Mouse (Mus musculus) yolk sac, embryonic 10.5 days (tissue): ENCODE data around the gene Cdip1.
"Not testable (repeated sequence)": the region's sequence is repeated elsewhere in the genome, so short reads cannot be mapped to it uniquely, and the experiment has no call there.

Experiments
- DNase-seq: peaks from one replicate; pipeline ENCODE4 v3.0.0-alpha.2; 2017; ENCODE audit warnings: low spot score

Gene Cdip1

GRCm38 (mm10) chr16:4789810-4790559 lies at the start of gene Cdip1:
Gene Cdip1, minus strand, starts transcription at chr16:4790292.
- DNase-seq: peak; percentile 96

- no peak for DNase-seq
Measured at GRCm38 (mm10) chr16:4839552-4839951, 49.5 kb upstream of the Cdip1 start.

DNA sequence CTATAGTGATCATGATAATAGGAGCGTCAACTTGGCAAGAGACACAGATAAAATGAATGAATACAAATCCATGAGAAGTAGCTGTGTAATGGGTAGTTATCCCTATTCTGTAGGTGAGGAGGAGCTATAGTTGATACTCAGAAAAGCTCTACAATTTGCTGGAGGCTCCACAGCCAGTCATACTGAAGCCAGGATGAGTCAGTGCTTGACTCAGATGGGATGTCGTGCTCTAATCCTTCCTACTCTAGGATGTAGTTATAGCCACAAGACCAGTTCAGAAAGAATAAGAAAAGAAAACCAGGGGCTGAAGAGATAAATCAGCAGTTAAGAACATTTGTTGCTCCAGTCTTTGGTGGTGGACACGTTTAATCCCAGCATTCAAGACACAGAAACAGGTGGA lies 47.5 kb upstream of the Cdip1 start:
- DNase-seq: no peak

- no peak for DNase-seq
Measured at GRCm38 (mm10) chr16:4835191-4835590, 45.1 kb upstream of the Cdip1 start, which contains the start of gene 4930562C15Rik. Gene 4930562C15Rik, plus strand, starts transcription at chr16:4835416.

GRCm38 (mm10) chr16:4833858-4834257 lies 43.8 kb upstream of the Cdip1 start:
- no peak for DNase-seq

- DNase-seq: no peak
Measured at GRCm38 (mm10) chr16:4831650-4832419, 41.7 kb upstream of the Cdip1 start.

- DNase-seq: no peak
Measured at GRCm38 (mm10) chr16:4829271-4829900, 39.3 kb upstream of the Cdip1 start.

- DNase-seq: no peak
Measured at GRCm38 (mm10) chr16:4827639-4828038, 37.5 kb upstream of the Cdip1 start.

GRCm38 (mm10) chr16:4824466-4824865 lies 34.4 kb upstream of the Cdip1 start:
- DNase-seq: not testable (repeated sequence)

DNA sequence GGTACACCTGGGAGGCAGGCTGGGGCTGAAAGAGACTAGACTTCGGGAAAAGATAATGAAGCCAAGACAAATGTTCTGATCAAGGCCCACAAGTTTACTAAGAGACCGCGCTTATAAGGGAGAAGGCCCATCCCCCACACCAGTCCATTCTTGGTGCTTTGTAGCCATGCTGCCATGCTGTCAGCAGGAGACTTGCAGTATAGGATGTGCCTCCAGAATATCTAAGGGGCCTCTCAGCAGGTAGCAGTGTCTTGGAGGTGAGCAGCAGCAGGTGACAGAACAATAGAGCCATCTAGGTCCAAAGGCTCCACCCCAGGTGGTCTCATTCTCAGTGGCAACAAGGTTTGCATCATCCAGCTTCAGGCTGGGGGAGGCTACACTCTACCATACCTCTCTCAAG lies 28.3 kb upstream of the Cdip1 start:
- no peak for DNase-seq

GRCm38 (mm10) chr16:4796631-4797030 lies 6.5 kb upstream of the Cdip1 start:
- no peak for DNase-seq

DNA sequence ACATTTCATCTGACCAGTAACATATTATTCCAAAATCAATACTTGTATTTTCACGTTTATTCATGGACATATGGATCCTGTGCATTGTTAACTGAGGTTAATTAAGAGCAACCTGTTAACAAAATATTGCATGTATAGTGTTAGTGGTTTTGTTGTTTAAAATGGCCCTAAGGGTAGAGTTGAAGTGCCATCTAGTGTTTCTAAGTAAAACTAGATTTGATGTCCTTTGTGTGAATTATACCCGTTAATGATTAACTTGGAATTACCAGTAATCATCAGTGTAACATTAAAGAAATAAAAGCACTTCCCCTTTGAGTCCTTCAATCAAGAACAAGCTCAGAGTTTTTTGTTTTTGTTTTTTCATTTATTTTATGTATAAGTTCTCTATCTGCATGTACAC lies 1.2 kb upstream of the Cdip1 start:
- no peak for DNase-seq

GRCm38 (mm10) chr16:4789311-4789768 lies 752 bp downstream of the Cdip1 start:
- no peak for DNase-seq

GRCm38 (mm10) chr16:4788176-4788575 lies 1.9 kb downstream of the Cdip1 start:
- no peak for DNase-seq

DNA sequence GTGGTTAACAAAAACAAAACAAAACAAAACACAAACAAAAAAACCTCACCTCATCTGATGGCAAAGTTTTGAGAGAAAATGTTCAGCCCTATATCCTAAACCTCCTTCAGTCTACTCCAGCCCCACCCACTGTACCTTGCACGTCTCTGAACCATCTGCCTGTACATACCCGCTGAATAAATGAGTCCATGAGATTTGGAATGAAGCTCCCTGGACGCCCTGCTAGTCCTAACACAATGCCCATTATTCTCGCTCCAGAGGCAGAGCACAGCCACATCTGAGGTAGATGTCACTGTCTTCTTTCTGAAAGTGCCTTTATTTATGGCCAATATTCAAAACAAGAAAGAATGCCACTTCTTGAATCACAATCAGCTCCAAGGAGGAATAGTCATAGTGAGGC lies 4.4 kb downstream of the Cdip1 start:
- DNase-seq: no peak

GRCm38 (mm10) chr16:4782515-4782914 lies 7.6 kb downstream of the Cdip1 start:
- DNase-seq: no peak

- no peak for DNase-seq
Measured at GRCm38 (mm10) chr16:4781524-4782196, 8.4 kb downstream of the Cdip1 start.

GRCm38 (mm10) chr16:4778940-4779339 lies 11.2 kb downstream of the Cdip1 start:
- no peak for DNase-seq

DNA sequence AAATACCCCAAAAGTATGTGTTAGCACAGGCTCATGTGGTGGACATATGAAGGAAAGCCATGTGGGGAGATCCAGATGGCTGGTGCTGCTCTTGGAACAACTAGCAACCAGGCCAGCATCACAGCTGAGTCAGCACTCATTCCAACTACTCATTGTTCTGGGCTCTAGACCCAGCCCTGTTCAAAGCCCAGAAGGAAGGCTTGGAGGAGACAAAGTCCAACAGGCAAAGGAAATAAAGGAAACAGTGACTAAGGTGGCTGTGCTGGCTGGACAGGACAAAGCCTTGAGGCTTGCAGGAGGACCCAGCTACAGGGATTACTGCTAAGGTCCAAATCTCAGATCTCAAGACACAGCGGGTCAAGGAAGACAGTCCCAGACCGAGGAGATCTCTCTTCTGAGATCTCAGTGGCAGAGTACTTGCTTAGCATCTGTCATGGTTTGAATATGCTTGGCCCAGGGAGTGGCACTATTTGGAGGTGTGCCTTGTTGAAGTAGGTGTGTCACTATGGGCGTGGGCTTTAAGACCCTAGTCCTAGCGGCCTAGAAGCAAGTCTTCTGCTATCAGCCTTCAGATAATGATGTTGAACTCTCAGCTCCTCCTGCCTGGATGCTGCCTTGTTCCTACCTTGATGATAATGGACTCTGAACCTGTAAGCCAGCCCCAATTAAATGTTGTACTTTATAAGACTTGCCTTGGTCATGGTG lies 12.0 kb downstream of the Cdip1 start:
- peak; percentile 70 for DNase-seq

DNA sequence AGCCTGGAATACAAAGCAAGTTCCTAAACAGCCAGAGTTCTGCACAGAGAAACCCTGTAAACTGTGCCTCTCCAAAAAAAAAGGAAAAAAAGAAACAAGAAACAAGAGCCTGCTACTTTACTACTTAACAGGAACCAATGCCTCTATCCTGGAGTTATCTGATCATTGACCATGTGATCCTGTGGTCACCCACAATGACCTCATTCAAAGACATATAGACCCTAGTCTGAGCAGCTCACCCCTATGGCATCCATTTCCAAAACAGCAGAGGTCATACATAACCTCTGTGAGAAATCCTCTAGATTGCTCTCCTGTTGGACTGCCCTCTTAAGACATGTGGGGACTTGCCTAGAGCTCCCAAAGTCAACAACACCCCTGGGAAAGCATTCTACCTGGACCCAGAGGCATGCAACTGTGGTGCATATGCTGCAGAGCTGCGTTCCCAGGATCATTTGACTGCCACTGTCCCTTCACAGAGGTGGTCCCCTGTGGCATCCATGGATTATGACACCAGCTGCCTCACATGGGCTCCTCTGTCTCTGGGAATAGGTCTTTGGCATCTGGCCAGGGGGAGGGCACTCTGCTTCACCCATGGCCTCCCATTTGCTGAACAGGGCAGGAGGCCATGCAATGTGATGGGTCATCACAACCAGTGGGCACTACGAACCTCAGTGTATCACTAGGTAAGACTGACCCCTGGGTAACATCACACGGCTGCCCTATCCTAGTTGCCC lies 12.8 kb downstream of the Cdip1 start:
- DNase-seq: peak; percentile 16
